Mouse (Mus musculus) splenic B cell, adult 2 months (primary cell): ENCODE data around the gene Kcnc3.
A peak's percentile ranks its signal among the peaks of the same experiment; 100 is the strongest.

Experiments used
- DNase-seq: peaks from one replicate; pipeline ENCODE4 v3.0.0-alpha.2; 2011; ENCODE audit warnings: low read depth, low spot score
- H3K27me3 ChIP-seq: 2 replicates; pipeline ENCODE4 v1.6.1; 2012; ENCODE audit warnings: mild to moderate bottlenecking, low read length, moderate library complexity, mixed read lengths; ENCODE audit not compliant: control insufficient read depth, poor library complexity, insufficient read depth, severe bottlenecking
- H3K36me3 ChIP-seq: 2 replicates; pipeline ENCODE4 v1.6.1; 2012; ENCODE audit warnings: mild to moderate bottlenecking, low read length, moderate library complexity, mixed read lengths; ENCODE audit not compliant: control insufficient read depth, poor library complexity, insufficient read depth, severe bottlenecking

The Kcnc3 gene

DNA sequence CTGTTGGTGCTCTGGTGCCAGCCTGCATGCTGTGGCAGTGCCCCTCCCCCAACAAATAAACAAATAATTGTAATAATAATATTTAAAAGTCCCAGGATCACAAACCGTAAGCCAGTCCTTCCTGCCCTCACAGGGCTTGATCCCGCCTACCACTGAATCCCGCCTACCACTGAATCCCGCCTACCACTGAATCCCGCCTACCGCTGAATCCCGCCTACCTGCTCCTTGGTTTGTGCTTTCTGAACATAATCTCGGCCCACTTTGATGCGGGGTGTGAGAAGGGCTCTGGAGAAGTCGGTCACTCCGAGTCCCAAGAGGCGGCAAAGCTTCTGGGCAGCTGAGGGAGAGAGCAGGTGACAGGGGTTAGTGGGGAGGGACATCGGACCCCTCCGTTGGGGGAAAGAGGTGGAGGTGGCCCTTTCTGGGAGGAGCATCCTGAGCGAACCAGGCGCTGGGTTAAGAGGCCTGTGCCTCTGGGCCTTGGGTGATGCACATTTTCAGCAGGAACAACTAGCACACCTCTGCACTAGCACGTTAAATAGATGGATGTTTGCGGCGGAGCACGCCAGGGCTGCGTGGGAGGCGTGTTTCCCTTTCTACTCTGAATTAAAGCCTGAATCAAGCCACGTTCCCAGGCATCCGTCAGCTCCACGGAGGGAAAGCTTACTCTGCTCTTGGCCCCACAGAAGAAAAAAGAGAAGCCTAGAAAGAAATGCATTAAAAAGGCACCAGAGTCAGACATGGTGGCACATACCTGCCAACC, 50.6 kb downstream of the Kcnc3 start:
- Histone ChIP-seq H3K36me3 (no peaks in the 10 kb centered on the region), H3K27me3 (no peaks in the 10 kb centered on the region)
- no peak for DNase-seq

DNA sequence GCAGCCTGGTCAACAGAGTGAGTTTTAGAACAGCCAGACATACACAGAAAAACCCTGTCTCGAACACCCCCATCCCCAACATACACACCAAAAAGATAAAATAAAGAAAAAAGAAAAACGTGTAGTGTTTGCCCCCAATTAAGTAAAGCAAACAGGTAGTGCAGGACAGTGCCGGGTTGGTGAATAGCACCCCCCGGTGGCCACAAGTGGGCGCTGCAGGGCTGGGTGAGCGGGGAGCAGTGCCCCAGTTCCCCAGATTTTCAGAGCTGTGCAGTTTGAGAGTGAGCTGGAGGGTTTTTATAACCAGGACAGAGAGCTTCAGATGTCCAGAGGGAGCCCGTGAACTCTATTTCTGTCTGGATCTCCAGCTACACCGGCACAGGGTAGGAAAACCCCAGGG, 51.4 kb downstream of the Kcnc3 start:
- peak; percentile 68 for DNase-seq
- Histone ChIP-seq H3K36me3 (no peaks in the 10 kb centered on the region), H3K27me3 (no peaks in the 10 kb centered on the region; the same call in 1 of the 2 replicates)

DNA sequence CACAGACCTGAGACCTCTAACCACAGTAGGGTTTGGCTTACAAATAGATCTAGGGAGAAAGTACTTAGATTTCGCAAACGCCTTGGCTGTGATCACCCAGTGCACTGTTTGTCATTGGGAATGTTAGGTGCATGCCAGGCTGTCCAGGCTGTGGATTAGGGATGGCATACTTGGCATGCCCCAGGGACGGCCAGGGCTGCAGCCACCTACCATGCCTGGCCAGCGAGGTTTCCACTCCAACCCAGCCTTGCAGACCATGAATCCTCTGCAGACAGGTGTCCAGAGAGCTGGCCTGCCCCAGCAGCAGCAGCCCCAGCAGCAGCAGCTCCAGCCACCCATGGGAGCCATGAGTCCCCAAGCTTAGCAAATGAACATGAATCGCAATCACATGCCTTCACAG, 54.8 kb downstream of the Kcnc3 start:
- no peaks in the 10 kb centered on the region; the same call in 1 of the 2 replicates for H3K27me3 ChIP-seq
- DNase-seq, result no peak
- H3K36me3 ChIP-seq, result no peaks in the 10 kb centered on the region

DNA sequence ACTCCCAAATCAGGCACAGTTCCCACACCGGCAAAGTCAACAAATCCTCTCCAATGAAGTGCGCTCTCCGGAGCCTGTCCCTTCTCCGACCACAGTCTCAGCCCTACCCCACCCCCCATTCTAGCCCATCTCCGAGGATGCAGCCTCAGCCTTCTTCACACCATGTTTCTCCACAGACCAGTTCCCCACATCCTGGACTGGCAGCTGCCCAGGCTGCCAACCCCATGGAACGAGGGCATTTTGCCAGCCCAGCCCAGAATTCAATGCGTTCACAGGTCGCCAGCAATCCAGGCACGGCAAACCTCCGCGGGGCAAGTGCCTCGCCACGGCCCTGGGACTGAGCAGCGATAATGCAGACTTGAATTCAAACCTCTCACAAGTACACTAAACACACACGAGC, 55.5 kb downstream of the Kcnc3 start:
- DNase-seq, result no peak
- H3K36me3 ChIP-seq, result no peaks in the 10 kb centered on the region
- no peaks in the 10 kb centered on the region; the same call in 1 of the 2 replicates for H3K27me3 ChIP-seq

DNA sequence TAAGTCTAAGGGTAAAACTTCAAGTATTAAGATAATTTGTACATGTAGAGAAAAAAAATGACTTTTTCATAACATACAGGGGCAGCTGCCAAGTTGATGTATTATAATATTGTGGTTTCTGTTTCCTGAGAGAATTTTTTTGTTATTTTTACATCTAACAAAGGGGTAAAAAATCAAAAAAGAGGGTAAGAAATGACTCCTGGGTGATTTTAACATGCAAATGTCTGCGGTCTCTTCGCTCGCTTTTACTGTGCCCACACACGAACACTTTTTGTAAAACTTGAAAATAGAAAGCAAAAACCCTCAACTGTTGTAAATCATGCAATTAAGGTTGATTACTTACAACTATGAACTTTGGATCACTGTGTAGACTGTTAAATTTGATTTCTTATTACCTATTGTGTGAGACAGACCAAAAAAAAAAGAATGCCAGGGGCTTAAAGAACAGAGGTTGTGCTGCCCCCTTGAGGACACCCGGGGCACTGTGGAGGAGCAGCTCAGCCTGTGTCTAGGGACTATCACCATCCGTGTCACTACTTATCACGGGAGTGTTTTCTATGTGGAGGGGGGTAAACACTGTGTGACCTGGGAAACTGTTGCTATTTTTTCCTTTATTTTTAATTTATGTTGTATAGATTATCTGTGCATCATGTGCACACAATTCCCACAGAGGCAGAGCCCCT, 56.7 kb downstream of the Kcnc3 start:
- peak; percentile 86 for DNase-seq
- Histone ChIP-seq H3K27me3 (no peaks in the 10 kb centered on the region; the same call in 1 of the 2 replicates), H3K36me3 (no peaks in the 10 kb centered on the region)

DNA sequence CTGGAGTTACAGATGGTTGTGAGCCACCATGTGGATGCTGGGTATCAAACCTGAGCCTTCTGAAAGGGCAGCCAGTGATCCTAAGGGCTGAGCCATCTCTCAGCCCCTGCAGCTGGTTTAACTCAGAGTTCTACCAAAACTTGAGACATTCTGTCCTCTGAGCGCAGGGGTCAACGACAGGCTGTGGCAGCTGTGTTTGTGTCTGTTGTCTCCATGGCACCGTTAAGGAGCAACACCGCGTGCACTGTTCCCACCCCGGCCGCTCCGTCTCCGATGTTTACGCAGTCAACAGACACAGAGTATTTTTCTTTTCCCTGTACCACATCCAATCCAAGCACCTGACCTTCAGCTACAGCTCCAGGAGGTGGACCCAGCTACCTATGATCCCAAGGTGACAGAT, 57.3 kb downstream of the Kcnc3 start:
- no peaks in the 10 kb centered on the region for H3K36me3 ChIP-seq
- H3K27me3 ChIP-seq, result no peaks in the 10 kb centered on the region; the same call in 1 of the 2 replicates
- no peak for DNase-seq

DNA sequence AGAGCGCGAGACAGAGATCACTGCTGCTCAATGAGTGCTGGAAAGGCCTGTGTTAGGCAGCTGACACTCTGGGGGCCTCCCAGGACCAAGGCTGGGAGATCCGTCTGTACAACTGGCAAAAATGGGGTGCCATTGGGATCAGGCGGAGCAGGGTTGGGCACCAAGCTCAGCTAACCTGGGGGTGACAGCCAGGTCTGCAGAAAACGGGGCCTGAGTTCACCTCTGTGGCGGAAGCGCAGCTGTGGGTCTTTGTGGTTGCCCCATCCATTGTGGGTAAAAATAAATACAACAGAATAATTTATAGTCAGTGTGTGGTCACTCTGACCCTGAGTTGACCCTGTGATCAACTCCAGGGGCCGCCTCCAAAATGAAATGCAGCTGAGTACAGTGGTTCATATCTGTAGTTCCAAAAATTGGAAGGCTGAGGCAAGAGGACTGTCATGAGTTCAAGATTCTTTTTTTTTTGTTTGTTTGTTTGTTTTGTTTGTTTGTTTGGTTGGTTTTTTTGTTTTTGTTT, 58.7 kb downstream of the Kcnc3 start:
- Histone ChIP-seq H3K36me3 (no peaks in the 10 kb centered on the region), H3K27me3 (no peaks in the 10 kb centered on the region; the same call in 1 of the 2 replicates)
- no peak for DNase-seq

DNA sequence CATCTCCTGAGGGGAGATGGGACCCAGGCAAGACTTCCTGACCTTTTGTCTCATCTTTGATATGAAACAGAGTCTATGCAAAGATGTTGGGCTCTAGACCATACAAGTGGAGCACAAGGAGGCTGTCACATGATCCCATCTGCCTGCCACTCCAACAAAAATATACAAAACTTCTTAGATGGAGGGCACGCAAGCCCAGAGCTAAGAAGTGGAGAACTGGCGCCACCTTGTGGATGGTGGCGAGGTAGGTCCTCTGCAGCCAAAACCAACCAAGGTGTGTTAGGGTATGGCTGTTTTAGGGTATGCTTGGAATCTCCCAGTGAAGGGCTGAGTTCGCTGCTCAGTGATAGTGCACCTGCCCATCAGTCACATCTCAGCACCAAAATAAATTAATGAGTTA, 59.5 kb downstream of the Kcnc3 start:
- peak; percentile 85 for DNase-seq
- H3K27me3 ChIP-seq, result no peaks in the 10 kb centered on the region; the same call in 1 of the 2 replicates
- no peaks in the 10 kb centered on the region for H3K36me3 ChIP-seq

DNA sequence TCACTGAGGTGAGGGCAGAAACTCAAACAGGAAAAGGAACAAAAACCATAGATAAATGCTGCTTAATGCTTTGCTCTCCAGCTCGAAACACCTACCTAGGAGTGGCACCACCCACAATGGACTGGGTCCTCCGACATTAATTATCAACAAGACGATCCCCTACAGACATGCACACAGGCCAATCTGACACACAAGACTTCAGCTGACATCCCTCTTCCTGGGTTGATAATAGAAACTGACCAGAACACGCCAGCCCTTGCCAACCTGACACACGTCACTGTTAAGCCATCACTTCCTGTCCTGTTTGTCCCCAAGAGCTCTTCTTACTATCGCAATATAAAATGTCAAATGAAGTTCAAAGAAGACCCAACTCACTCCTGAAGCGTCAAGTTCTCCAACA, 61.0 kb downstream of the Kcnc3 start:
- DNase-seq, result no peak
- Histone ChIP-seq H3K27me3 (no peaks in the 10 kb centered on the region; the same call in 1 of the 2 replicates), H3K36me3 (no peaks in the 10 kb centered on the region)

DNA sequence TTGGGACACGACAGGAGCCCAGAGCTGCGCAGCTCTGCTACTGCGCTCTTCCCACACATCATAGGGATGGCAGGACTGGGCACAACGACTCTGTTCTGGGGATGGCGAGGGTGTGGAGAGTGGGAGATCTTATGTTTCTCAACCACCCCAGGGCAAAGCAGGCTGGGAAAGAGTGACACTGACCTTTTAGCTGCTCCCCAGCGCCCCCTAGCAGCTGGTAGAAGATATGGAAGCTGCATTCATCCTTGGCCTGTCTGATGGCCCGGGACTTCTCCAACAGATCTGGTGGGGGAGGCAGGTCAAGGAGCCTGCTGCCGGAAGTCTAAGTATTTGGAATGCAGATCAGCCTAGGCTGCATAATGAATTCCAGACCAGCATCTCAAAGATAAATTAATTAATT, 63.3 kb downstream of the Kcnc3 start:
- peak; percentile 56 for DNase-seq
- no peaks in the 10 kb centered on the region for H3K27me3 ChIP-seq
- H3K36me3 ChIP-seq, result no peaks in the 10 kb centered on the region
